Mouse (Mus musculus) mouse embryonic stem cell (cell line): Measurements from ENCODE around the gene Gm11060.

Source experiments
- in situ Hi-C, 2 experiments: fragments of 300-500 bp; cut with MboI; formaldehyde crosslinking; loops; 1 replicate in 1 of 2; 3 replicates in 1 of 2; pipeline ENCODE4 v1.14.3; 2019 to 2020; ENCODE audit warnings: low sequenced_read_pairs in 2 of 2, low pct_unique_long_range_greater_than_20kb in 1 of 2, mixed read lengths in 1 of 2; ENCODE audit not compliant: unreplicated experiment in 1 of 2

Gene Gm11060

DNA sequence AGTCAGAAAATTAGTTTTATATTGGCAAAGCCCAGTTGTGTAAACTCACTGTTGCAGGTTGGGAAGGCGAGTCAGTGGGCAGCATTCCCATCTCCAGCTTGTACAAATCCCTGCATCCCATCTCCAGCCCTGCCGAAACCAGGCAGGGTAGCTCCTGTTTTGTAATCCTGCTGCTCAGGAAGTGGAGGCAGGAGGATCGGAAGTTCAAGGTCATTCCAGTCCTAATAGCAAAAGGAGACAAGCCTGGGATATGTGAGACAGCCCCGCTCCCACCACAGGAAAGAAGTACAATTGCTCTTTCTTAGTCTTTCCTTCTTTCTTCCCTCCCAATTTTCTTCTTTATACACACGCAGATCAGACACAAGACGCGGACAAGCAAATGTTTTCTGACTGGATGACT, 8.7 kb downstream of the Gm11060 start:
- in situ Hi-C loops = no loop called here

DNA sequence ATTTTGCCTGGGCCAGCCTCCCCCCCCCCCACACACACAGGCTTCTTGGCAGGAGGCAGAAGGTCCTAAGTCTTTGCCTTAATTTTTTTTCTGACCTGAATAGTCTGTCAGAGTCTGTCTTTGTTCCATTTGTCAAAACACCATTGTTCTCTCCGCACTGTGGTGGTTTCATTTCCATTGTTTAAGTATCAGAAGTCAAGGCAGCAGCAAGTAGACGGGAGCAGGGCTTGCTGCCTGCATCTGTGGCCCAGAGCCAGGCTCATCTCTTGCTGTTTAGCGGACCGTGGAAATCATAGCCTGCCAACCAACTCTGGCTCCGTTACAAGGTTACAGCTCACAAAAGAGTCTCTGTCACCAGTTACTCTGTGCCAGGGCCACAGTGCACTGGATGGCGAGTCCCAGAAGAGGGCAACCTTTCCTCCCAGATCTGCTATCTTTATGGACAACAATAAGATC, 16.9 kb downstream of the Gm11060 start:
- in situ Hi-C loops = no loop called here

DNA sequence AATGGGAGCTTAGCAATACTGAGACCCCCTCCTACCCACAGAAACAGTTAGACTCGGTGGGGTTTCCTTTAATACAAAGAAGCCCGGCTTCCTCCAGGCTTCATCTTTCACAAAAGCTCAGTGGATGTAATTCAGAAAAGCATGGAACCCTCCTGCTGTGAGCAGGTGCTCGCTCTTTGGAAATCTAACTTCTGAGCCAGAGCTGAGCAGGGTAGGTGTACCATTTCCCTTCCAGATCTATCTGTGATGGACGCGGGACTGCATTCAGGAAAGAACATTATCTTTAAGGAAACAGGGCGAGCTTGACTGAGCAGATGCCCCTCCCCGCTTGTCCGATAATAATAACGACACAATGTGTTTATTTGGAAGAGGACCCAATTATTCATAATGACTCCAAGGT, 22.3 kb downstream of the Gm11060 start:
- in situ Hi-C loops = no loop called here

DNA sequence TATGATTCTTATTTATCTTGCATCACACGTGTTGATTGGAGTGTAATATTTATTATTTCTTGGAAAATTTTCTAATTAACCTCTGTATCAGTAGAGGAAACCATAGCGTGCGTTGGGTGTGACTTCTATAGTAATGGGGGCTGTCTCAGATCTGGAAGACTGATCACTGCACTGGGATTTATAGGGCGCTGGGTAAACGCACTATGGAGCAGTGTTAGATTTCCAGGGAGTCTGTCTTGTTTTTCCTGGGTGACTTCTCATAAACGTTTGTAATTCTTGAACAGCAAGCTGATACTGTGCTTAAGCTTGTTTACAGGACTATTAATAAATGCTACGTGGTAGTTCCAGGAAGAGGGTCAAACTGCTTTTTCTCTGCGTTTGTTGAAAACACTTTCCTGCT, 25.9 kb downstream of the Gm11060 start:
- in situ Hi-C loops = no loop called here

DNA sequence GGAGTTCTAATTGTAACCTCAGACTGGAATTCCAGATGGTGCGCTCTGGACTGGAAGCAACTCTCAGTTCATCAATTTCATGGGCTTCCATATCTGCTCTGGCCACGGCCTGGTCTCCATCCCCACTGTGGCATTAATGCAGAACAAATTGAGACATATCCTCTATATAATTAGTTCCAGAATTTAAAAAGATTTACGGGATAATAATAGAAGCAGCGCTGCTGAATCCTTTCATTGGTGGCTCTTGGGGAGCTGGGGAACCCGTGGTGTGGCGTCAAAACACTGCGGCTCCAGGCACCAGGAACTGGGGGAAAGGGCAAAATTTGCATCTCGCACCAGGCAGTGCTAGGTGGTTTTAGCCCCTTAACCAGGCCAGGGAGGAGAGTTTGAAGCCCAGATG, 30.4 kb downstream of the Gm11060 start:
- in situ Hi-C loops = no loop called here

DNA sequence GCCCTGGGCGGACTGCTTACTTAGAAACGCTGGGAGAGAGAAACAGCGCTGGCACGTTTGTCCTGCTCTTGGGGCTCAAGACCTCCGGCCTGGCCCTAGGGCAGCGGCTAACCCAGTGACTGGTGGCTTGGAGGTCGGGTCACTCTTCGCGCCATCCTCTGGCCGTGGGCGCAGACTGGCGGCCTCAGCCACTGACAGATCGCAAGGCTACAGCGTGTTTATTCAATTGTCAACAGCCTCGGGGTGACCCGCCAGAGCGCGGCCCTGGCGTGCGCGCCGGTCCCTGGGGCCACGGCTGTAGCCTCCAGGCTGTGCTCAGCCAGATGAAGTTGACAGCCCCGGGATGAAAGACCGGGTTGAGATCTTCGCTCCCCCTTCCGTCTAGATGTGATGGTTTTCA, 31.1 kb downstream of the Gm11060 start:
- in situ Hi-C loops = no loop called here

DNA sequence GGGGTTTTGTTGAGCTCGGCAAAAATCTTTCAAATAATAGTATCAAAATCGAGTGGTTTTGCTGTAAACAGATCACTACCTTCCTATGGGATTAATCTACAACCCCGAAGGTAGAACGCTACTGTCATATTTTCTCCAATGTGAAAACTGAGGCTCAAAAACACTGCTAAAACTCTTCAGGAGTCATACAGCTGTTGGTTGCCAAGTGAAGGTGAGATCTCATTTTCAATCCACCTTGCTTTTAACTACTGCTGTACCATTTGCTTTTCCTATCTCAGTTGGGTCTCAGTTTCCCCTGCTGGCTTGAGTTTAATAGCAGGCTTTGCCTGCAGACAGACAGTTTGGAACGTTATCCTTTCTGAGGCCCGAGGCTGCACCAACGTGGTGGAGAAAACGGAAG, 31.6 kb downstream of the Gm11060 start:
- in situ Hi-C loops = no loop called here

DNA sequence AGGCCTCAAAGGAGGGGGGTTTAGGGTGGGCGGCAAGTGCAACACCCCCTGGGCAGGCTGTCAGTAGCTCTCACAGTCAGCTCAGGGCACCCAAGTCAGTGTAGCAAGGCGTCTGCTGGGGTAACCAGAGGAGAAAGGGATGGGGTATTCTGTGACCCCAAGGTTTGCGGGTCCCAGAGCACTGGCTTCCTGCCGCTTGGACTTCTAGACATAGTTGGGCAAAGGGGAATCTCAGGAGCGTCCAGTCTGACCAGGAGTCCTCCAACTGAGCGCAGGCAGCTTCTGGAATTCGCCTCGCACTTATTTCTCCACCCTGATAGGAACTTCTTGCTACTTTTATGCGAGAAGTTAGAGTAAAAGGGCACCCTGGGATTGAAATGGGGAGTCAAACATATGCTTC, 32.1 kb downstream of the Gm11060 start:
- in situ Hi-C loops = no loop called here

DNA sequence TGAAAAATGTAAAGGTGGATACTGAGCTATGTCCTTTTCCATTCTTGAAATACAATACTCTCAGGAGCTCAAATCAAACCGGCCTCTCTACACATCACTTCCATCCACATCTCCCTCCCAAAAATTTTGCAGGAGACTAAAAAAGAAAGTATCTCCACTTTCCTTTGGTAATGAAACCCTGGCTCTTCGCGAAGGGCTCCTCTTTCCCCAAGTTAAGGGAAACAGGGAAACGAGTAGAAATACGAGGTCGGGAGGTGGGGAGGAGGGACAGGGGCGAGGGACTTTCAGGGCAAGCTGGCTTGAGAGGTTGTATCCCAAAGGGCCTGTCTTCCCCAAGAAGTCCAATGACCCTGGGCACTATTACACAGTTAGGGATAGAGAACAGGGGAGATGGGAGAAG, 32.6 kb downstream of the Gm11060 start:
- in situ Hi-C loops = no loop called here

DNA sequence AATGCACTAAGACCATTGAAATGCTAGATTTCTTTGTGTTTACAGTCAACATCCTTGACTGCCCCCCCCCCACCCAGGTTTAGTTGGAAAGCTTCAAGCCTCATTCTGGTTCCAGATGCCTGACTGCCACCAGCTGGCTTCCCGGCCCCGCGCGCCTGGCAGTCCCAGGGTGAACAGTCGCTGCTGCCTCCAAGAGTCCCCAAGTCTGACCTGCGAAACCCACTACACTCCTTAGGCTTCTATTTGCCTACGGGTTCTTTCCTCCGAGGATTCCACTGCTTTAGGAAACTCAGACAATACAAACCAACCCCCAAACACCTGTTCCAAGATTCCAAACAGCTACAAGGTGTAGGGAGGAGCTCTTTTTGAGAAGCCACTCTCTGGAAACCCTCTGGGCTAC, 33.4 kb downstream of the Gm11060 start:
- in situ Hi-C loops = loop anchor here in 1 of 2 experiments (25.0 kb wide), 1 partner anchor 562 kb away; no protein-coding TSS in a partner anchor

DNA sequence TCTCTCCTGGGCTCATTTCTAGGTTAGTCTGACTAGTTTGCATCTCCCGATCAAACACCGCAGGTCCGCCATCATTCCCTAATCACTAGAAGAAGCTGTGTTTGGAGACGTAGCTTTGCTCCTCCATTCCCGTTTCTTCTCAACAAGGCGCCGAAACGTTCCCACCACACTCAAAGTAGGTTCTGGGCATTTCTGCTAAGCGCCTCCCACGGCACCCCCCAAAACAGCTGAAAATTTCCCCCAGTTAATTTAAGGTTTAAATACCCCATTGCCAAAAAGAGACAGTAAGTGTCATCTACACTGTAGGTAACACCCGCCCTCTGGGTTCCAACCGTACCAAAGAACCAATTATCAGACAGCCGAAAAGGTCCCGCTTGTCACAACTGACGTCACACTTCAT, 33.8 kb downstream of the Gm11060 start:
- in situ Hi-C loops = loop anchor here in 1 of 2 experiments (25.0 kb wide), 1 partner anchor 562 kb away; no protein-coding TSS in a partner anchor

DNA sequence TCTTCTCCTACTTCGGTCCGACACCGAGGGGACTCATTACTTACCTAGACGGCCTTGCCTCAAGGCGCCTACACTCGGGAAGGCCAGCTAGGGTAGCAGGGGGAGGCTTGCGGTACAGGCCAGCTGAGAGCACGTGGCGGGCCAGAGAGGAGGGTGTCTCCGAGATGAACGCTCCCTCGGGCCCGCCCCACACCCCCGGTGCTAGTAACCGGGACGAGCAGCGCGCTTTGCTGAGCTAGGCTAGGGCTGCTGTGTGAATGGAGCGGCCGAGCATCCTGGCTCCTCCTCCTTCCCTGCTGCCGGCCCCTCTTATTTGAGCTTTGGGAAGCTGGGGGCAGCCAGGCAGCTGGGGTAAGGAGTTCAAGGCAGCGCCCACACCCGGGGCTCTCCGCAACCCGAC, 34.5 kb downstream of the Gm11060 start, which contains the start of gene Wt1:
Gene Wt1, plus strand, starts transcription at position 251 of the 400 bp plus-strand sequence.
- in situ Hi-C loops = loop anchor here in 1 of 2 experiments (25.0 kb wide), 1 partner anchor 561 kb away; no protein-coding TSS in a partner anchor

DNA sequence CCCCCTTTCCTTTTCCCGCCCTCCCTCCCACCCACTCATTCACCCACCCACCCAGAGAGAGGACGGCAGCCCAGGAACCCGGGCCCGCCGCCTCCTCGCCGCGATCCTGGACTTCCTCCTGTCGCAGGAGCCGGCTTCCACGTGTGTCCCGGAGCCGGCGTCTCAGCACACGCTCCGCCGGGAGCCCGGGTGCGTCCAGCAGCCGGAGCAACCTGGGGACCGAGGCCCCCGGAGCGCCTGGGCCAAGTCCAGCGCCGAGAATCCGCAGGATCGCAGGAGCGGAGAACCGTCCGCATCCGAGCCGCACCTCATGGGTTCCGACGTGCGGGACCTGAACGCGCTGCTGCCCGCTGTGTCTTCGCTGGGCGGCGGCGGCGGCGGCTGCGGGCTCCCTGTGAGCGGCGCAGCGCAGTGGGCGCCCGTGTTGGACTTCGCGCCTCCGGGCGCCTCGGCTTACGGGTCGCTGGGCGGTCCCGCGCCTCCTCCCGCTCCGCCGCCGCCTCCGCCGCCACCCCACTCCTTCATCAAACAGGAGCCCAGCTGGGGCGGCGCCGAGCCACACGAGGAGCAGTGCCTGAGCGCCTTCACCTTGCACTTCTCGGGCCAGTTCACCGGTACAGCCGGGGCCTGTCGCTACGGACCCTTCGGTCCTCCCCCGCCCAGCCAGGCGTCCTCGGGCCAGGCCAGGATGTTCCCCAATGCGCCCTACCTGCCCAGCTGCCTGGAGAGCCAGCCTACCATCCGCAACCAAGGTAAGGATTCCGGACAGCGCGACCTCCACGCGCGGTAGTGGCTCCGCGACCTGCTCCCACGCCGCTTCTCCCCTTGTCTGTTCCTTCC, 35.1 kb downstream of the Gm11060 start:
- in situ Hi-C loops = loop anchor here in 1 of 2 experiments (25.0 kb wide), 1 partner anchor 560 kb away; no protein-coding TSS in a partner anchor

DNA sequence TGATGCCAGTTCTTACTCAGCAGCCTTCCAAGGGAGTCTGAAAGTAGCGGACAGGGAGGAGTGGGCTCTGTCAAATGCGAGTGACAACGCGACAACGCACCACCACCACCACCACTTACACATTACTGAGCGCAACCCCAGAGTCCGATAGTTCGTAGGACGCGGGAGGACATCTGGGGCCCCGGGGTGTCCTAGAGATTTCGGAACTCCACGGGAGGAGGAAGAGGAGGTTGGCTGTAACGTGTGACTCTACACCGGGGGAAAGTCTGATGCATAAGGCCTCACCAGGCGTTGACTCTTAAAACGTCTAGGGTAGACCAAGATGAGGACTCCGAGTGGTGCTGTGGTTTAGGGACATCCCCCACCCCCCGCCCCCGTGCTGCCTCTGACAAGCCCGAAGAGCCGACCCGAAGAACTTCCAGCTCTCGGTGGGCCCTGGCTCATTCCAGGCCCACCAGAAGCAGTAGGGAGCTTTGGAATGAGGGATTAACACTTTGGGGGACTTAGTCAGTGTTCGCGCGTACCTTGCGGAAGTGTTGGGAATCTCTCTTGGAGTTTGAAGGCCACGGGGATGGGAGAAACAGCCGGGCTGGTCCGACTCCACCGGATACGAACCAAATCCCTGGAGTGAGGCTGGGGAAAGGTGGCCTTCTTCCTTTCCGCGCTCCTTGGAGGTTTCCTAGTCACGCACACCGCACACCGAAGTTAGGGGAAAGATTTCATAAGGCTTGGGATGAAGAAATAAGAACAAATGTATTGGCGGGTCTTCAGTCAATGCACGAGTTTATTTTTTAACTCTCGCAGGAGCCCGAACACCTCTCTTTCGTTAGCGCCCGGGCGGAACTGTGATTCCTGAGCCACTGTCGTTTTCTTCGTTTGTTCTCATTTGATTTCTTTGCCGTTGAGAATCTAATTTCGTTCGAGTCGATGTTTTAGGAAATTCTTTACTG, 36.0 kb downstream of the Gm11060 start:
- in situ Hi-C loops = loop anchor here in 1 of 2 experiments (25.0 kb wide), 1 partner anchor 559 kb away; no protein-coding TSS in a partner anchor

DNA sequence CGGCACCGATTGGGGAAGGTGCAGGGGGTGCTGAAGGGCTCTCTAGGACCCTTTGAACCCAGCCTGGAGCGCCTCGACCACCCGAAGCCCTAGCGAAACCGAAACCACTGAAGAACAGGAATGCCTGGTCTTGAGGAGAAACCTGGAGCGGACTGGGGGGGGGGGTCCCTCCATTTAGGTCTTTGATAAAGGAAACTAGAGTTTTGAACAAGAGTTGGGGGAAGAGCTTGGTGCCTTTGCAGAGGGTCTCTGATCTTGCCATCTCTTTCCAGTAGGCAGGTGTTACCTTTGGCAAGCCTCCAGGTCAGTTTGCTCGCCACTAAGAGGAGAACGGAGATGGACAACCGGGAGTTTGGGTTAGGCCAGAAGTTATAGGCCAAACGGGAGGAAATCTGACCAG, 36.7 kb downstream of the Gm11060 start:
- in situ Hi-C loops = loop anchor here in 1 of 2 experiments (25.0 kb wide), 1 partner anchor 559 kb away; no protein-coding TSS in a partner anchor

DNA sequence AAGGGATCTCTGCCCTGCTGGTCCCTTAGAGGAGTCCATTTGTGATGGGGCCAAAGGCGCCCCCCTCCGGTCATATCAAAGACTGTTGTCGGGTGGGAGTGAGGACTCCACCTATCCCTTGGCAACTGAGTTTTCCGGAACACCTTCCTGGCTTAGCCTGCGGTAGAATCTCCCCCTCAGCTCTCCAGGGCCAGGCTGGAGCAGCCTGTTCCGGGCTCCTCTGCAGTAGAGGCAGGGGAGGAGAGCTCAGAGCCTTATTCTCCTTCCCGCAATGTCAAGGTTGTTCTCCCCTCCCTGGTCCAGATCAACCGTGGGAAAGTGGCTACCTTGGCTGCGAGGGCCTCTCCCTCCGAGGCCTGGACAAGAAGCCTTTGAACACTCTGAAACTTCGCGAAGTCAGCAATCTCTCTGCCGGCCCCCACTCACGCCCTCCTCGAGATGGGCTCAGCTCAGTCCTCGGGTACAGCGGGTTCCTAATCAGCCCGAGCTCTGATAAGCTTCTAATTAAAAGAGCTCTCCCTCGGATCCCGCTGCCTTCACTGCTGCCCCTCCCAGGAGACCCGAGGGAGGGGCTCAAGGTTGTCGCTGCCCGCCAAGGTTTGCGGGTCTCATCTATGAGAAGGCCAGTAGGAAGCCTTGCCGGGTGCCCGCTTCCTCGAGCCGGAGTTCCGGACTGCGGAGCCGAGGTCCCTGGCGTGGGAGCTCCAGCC, 38.7 kb downstream of the Gm11060 start:
- in situ Hi-C loops = loop anchor here in 1 of 2 experiments (25.0 kb wide), 1 partner anchor 557 kb away; no protein-coding TSS in a partner anchor

DNA sequence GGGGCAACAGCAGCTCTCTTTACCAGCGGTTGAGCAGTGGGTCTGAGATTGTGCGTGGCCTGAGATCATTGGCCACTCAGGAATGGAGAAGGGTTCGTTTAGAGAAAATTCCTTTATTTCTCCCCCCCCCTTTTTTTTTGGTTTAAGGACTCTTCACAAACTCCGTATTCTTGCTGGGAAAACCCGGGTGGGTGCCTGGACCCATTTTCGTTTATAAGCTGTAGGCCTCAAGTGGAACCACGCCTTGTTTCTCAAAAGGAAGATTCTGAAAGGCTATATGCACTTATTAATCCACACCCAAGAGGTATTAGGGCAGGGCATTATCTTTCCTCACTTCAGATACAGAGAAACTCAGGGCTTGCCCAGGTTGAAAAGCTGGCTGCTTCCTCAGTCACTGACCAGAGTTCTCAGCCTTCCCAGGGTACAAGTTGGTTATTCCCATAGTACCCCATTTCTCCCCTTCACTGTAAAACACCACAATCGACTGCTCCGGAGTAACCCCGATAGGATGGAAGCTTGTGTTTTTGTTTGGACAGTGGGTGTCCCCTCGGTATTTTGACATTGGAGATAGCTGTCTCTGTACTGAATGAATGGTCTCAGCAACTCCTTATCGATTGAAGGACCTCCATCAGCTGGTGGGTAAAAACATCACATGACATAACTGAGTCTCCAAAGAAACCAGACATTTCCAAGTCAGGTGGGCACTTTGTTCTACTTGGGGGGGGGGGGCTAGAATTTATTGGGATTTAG, 39.4 kb downstream of the Gm11060 start:
- in situ Hi-C loops = loop anchor here in 1 of 2 experiments (25.0 kb wide), 1 partner anchor 556 kb away; no protein-coding TSS in a partner anchor

DNA sequence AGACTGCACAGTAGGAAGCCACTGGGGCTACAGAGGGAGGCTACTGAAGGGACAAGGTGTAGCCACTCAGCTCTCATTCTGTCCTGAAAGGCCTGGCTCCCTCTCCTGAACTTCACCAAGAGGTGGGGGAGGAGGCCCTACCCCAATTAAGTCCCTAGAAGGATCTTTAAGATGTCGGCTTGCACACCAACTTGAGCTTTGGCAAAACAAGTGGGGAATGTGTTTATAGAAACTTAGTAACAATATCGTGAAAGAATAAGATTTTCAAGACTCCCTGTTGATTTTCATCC, 39.9 kb downstream of the Gm11060 start:
- in situ Hi-C loops = loop anchor here in 1 of 2 experiments (25.0 kb wide), 1 partner anchor 556 kb away; no protein-coding TSS in a partner anchor
